Mouse (Mus musculus) CH12.LX (cell line): Measurements from ENCODE around the gene Srrm4.

Experiments
- CTCF ChIP-seq, 2 experiments: IDR thresholded peaks in 1 of 2; conservative IDR thresholded peaks in 1 of 2; 2 replicates each; pipeline ENCODE4 v1.5.1; 2011 to 2012; ENCODE audit warnings: low read depth in 2 of 2, low read length in 2 of 2, improper control_type of control experiment in 1 of 2, inconsistent platforms in 1 of 2, mild to moderate bottlenecking in 1 of 2, moderate library complexity in 1 of 2
- MAX ChIP-seq: IDR thresholded peaks from 2 replicates; pipeline ENCODE4 v1.6.1; 2011; ENCODE audit warnings: low read length, improper control_type of control experiment
- POLR2A ChIP-seq: IDR thresholded peaks from 2 replicates; pipeline ENCODE4 v1.6.1; 2011; ENCODE audit warnings: low read depth, mild to moderate bottlenecking, improper control_type of control experiment, low read length
- RCOR1 ChIP-seq: conservative IDR thresholded peaks from 2 replicates; pipeline ENCODE4 v1.6.1; 2012; ENCODE audit warnings: low read depth, mild to moderate bottlenecking, inconsistent platforms, low read length, improper control_type of control experiment
- ZKSCAN1 ChIP-seq: IDR thresholded peaks from 2 replicates; pipeline ENCODE4 v1.6.1; 2012; ENCODE audit warnings: low read depth, inconsistent platforms, low read length, improper control_type of control experiment, borderline replicate concordance

GRCm38 (mm10) chr5:116570566-116570965 lies 21.1 kb downstream of the Srrm4 start:
- TF ChIP-seq CTCF (conservative IDR thresholded peaks at IDR 0.05 in 1 of 2, IDR thresholded peaks at IDR 0.05 in 1 of 2; ENCODE audit: low read depth in 2 of 2, low read length in 2 of 2): no peak
- TF ChIP-seq MAX: no peak
- no peak for TF ChIP-seq RCOR1
- TF ChIP-seq POLR2A: no peak
- TF ChIP-seq ZKSCAN1: no peak
